Mouse (Mus musculus): ENCODE results near the gene Myh1. TPM values are rescaled to one million over a fixed set of nuclear protein-coding genes. Genes with fewer than 3 reads are reported as not detected.

The Myh1 gene
- polyA plus RNA-seq (2017; shearing (Covaris generic)), result not detected

GRCm38 (mm10) chr11:67199752-67200151 lies at the start of gene Myh1:
Myh1 (plus strand) TSS chr11:67200052.
- ATAC-seq, result no peak

DNA sequence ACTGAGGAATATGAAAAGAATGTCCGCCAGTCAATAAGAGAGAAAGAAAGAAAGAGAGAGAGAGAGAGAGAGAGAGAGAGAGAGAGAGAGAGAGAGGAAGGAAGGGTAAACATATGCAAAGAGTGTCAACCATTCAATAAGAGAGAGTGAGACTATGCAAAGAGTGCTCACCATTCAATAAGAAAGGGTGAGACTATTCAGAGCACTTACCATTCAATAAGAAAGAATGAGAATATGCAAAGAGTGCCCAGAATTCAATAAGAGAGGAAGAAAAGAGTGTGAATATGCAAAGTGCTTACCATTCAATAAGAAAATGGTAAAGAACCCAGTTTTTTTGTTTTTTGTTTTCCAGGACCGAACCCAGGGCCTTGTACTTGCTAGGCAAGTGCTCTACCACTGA lies 49.6 kb upstream of the Myh1 start:
- ATAC-seq, result no peak

GRCm38 (mm10) chr11:67151159-67151558 lies 48.7 kb upstream of the Myh1 start:
- no peak for ATAC-seq

- no peak for ATAC-seq
These were observed 47.9 kb upstream of the Myh1 start for GRCm38 (mm10) chr11:67151651-67152630.

DNA sequence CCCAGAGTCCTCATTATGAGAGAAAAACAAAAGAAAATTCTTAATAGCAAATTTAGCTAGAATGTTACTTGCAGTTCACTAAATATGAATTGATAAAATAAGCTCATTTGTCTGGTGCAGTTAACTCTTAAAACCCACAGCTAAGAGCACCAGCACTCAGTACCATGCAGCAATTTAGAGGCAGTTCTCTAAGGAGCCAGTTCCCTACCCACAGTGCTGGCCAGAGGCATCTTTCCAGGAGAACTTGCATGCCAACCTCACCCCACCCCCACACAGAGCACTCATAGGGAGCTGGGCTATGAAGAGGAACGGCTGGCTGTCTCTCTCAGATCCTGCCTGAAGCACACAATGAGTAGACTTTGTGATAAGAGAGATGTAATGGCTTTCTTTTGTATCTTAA lies 46.7 kb upstream of the Myh1 start:
- ATAC-seq, result no peak

- no peak for ATAC-seq
These were observed 46.0 kb upstream of the Myh1 start for GRCm38 (mm10) chr11:67153843-67154242.

- no peak for ATAC-seq
These were observed 44.2 kb upstream of the Myh1 start for GRCm38 (mm10) chr11:67155650-67156049.

GRCm38 (mm10) chr11:67160131-67160530 lies 39.7 kb upstream of the Myh1 start:
- ATAC-seq, result no peak

GRCm38 (mm10) chr11:67163701-67164100 lies 36.2 kb upstream of the Myh1 start:
- no peak for ATAC-seq

DNA sequence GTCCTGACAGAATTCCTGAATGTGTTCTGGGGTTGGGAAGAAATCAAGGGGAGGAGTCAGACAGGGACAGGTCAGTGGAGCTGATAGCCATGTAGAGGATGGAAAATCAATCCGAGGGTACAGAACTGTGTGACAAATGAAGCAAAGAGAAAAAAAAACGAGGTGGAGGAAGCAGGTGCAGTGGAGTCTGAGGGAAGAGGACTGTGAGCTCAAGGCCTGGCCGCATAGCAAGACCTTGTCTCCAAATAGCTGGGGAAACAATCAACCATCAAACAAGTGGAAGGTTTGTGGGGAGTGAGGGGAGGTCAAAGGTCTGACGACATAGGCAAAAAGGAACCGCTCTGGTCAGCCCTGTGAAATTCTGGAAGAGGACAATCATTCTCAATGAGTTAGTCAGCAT lies 35.0 kb upstream of the Myh1 start:
- ATAC-seq, result no peak

DNA sequence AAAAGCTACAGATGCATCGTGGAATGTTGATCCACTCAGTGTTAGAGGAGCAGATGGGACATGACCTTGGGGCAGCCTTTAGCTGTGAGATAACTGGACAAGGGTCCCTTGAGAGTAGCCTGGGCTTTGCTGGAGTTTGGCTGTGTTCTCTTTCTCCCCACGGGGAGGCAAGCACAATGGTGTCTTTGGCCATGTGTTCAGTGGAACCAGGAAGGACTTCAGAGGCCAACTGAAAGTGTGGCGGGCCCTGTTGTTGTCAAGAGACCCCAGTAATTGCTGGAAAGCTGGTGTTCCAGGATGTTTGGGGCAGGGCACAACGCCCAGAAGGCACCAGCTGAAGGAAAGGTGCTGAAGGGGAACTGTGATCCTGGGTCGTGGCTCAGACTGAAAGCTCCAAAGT lies 30.6 kb upstream of the Myh1 start:
- no peak for ATAC-seq

- no peak for ATAC-seq
These were observed 29.1 kb upstream of the Myh1 start, which contains the start of gene Myh2 for GRCm38 (mm10) chr11:67170727-67171126. Myh2 (plus strand) TSS chr11:67171027.

DNA sequence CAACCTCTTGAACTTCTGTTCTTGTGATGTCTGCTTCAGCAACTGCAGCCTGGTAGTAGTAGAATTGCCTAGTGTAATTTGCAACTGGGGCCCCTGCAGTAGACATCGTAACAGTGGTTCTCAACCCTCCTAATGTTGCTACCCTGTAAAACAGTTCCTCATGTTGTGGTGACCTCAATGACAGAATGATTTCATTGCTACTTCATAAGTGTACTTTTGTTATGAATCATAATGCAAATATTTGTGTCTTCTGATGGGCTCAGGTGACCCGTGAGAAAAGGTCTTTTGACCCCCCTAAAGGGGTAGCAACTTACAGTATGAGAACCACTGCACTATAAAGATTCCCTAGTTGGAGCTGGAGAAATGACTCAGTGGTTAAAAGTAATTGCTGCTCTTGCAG lies 27.4 kb upstream of the Myh1 start:
- no peak for ATAC-seq

GRCm38 (mm10) chr11:67176376-67176775 lies 23.5 kb upstream of the Myh1 start:
- ATAC-seq, result no peak

- no peak for ATAC-seq
These were observed 9.5 kb upstream of the Myh1 start for GRCm38 (mm10) chr11:67190316-67190715.

DNA sequence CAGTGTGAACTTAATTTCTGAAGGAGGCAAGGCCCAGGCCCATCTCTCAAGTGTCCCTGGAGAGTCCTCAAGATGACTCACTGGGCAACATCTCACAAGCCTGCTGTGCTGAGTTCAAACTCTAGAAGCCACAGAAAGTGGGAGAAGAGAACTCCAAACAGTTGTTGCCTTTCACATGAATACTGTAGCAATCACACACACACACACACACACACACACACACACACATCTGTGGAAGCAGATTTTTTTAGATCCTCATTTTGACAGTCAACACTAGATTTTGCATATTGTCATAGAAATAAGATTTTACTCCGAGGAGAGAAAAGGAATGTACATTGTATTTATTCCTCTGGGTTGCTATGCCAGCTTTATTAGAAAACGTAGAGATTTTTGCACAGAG lies 9.0 kb upstream of the Myh1 start:
- no peak for ATAC-seq

- no peak for ATAC-seq
These were observed 8.4 kb upstream of the Myh1 start for GRCm38 (mm10) chr11:67191496-67191895.

DNA sequence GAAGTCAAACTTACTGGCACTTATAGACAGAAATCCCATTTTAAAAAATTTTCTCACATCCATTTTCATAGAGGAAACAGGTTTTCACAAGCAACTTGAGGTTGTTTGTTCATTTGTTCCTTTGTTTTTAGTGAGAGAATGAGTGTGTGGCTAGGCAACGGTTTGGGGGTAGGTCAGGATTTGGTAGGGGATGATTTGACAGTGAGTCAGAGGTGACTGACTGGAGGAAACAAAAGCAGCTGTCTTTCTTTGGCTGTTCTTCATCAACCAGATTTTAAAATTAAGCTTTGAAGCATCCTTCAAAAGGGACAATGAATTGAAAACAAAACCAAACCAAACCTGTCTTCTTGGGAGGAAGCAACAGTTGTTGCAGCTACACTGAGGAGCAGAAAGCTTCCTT lies 531 bp upstream of the Myh1 start:
- ATAC-seq, result no peak

GRCm38 (mm10) chr11:67204766-67205165 lies 4.9 kb downstream of the Myh1 start:
- no peak for ATAC-seq

DNA sequence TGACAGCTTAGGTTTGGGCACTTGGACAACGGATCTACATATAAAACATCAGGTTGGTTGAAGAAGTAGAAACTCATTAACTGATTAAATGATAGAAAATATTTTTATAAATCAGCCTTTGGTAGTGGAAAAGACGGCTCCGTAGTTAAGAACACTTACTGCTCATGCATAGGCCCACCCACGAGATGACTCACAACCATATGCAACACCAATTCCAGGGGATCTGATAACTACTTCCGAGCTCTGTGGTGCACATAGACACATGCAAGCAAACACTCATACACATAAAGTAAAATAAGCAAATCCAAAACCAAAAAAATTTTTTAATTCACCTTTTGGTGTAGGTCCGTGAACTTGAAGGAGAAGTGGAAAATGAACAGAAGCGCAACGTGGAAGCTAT lies 22.0 kb downstream of the Myh1 start:
- ATAC-seq, result no peak

- ATAC-seq, result no peak
These were observed 24.6 kb downstream of the Myh1 start for GRCm38 (mm10) chr11:67224466-67224865.

GRCm38 (mm10) chr11:67228731-67229130 lies 28.9 kb downstream of the Myh1 start:
- no peak for ATAC-seq

- ATAC-seq, result no peak
These were observed 29.3 kb downstream of the Myh1 start for GRCm38 (mm10) chr11:67229166-67229565.

DNA sequence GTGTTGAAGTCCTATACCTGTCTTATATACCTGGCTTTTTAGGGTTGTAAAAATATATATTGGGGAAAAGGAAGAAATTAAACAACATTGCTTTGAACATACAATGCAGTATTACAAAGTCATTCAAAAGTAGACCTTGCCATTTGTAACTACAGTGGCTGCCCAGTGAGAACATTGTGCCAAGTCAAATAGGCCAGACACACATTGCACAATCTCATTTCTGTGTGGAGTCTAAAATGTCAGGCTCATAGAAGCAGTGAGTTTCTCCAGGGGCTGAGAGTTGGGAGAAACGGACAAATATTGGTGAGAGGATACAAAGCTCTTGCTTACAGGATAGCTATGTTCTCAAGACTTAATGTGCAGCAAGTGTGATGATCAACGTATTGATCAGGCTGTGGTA lies 30.1 kb downstream of the Myh1 start:
- no peak for ATAC-seq
